Mouse (Mus musculus) cortical plate, adult 2 months (tissue): Measurements from ENCODE around the gene 4930438A08Rik.

Source experiments
- CTCF ChIP-seq: fragments of 200-500 bp; IDR thresholded peaks from 2 replicates; pipeline ENCODE4 v1.5.1; 2011; ENCODE audit warnings: mild to moderate bottlenecking, control low read depth, low read length; ENCODE audit not compliant: insufficient read depth; ENCODE audit errors: extremely low read depth
- POLR2A ChIP-seq: fragments of 200-500 bp; IDR thresholded peaks from 2 replicates; pipeline ENCODE4 v1.6.1; 2011; ENCODE audit warnings: mild to moderate bottlenecking, low read length, control low read depth; ENCODE audit not compliant: insufficient read depth; ENCODE audit errors: extremely low read depth

DNA sequence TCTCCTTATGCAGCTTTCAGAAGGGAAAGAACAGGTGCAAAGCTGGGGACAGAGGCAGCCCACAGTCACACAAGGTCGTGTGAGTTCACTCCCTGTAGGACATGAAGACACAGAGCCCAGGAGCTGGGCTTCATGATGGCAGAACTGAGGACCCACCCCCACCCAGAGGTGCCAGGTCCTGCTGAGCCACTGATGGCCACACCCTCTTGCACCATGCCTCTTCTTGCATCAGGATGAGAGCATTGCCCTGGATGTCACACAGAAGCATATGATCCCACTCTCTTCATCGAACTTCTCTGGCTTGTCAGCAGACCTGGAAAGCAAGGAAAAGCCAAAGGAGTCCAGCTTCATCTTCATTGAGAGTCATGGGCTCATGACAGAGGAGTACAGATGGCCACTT lies at the start of gene 4930438A08Rik:
- TF ChIP-seq CTCF = no peak
- no peak for TF ChIP-seq POLR2A
